Mouse (Mus musculus): ENCODE measurements around the gene Csmd2. TPM values are rescaled to one million over a fixed set of nuclear protein-coding genes. Genes with fewer than 3 reads are reported as not detected.
A peak's percentile ranks its signal among the peaks of the same experiment; 100 is the strongest.

Csmd2 gene
- polyA plus RNA-seq, 1 experiment: 13.4 TPM

DNA sequence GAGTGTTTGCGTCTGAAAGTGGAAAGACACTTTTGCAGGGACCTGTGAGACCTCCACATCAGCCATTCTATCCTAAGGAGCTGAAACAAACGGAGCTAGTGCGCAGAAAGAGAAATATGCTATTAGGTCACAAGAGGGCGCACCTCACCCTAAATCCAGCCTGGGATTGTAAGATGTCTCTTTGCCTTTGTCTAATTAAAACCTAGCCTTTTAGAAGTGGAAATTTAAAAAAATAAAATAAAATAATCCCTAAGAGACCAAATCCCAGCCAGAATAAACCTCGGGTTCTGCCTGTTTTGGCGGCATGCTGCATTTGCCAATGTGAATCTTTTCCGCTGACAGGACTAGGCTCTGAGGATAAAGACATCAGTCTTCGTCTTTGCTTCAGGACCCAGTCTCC, 625.7 kb downstream of the Csmd2 start:
- Histone ChIP-seq H3K27me3 (ENCODE audit: control insufficient read depth, insufficient read depth, low read length) (no peaks in the 10 kb centered on the region), H3K27ac (ENCODE audit: insufficient read depth, low read length) (no peak overlapping the region), H3K4me1 (ENCODE audit: control insufficient read depth, insufficient read depth, low read length) (peaks cover 3% of the 10 kb centered on the region; the same call in 1 of the 2 replicates), H3K4me3 (replicated peaks; ENCODE audit: insufficient read depth, low read depth, low read length) (no peak overlapping the region)
- 10% methylated on average over 8 of the region's 8 CpGs for WGBS
- peak; percentile 53 to 57 for DNase-seq
- no peak for TF ChIP-seq POLR2A (IDR thresholded peaks at IDR 0.05; ENCODE audit: borderline replicate concordance, insufficient read depth, low read length)
- TF ChIP-seq CTCF (IDR thresholded peaks at IDR 0.05; ENCODE audit: borderline replicate concordance, insufficient read depth, low read depth, low read length): peak; percentile 68; the same call in 1 of the 2 replicates

DNA sequence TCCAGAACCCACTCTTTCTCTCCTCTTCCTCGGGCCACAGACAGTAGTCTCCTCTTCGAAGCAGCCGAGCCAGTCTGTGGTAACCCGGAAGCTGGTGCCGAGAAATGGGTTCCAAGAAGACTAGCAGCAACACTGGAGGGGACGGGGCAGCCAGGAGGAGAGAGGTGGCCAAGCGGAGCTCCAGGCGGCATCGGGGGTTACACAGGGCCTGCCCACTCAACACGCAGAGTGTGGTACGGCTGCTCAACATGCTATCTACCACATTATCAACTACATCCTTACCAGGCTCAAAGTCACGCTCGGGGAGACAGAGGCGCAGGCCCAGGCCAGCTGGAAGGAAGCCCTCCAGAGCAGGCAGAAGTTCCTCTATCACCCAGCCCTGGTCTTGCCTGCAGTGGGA, 628.1 kb downstream of the Csmd2 start:
- WGBS: 84% methylated on average over 14 of the region's 14 CpGs
- DNase-seq: no peak
- TF ChIP-seq POLR2A (IDR thresholded peaks at IDR 0.05; ENCODE audit: borderline replicate concordance, insufficient read depth, low read length): no peak
- TF ChIP-seq CTCF (IDR thresholded peaks at IDR 0.05; ENCODE audit: borderline replicate concordance, insufficient read depth, low read depth, low read length): no peak
- Histone ChIP-seq H3K27ac (ENCODE audit: insufficient read depth, low read length) (no peak overlapping the region), H3K27me3 (ENCODE audit: control insufficient read depth, insufficient read depth, low read length) (no peaks in the 10 kb centered on the region), H3K4me1 (ENCODE audit: control insufficient read depth, insufficient read depth, low read length) (no peaks in the 10 kb centered on the region), H3K4me3 (replicated peaks; ENCODE audit: insufficient read depth, low read depth, low read length) (no peak overlapping the region)

Other genes with a start within 250 kb of the Csmd2 start
- 0.57 and 0.80 TPM in 2 replicates for gene CK137956, start 16.9 kb upstream of the Csmd2 start, polyA plus RNA-seq (2012; rRNA removed)